Mouse (Mus musculus) MEL (cell line): ENCODE results near the gene Trit1.

ENCODE experiments used
- CTCF ChIP-seq, 3 experiments: IDR thresholded peaks in 2 of 3; conservative IDR thresholded peaks in 1 of 3; 2 replicates each; pipeline ENCODE4 v1.5.1; 2011 to 2012; ENCODE audit warnings: low read length in 3 of 3, low read depth in 2 of 3, mild to moderate bottlenecking in 2 of 3, improper control_type of control experiment in 1 of 3, inconsistent platforms in 1 of 3, mixed read lengths in 1 of 3, moderate library complexity in 1 of 3; ENCODE audit not compliant: control insufficient read depth in 1 of 3, insufficient read depth in 1 of 3, poor library complexity in 1 of 3, severe bottlenecking in 1 of 3
- GABPA ChIP-seq: IDR thresholded peaks from 2 replicates; pipeline ENCODE4 v1.6.1; 2012; ENCODE audit warnings: low read depth, mild to moderate bottlenecking, inconsistent platforms, low read length, improper control_type of control experiment, moderate library complexity
- MYC ChIP-seq: IDR thresholded peaks from 2 replicates; pipeline ENCODE4 v1.6.1; 2011; ENCODE audit warnings: low read depth, mild to moderate bottlenecking, low read length, improper control_type of control experiment, moderate library complexity

DNA sequence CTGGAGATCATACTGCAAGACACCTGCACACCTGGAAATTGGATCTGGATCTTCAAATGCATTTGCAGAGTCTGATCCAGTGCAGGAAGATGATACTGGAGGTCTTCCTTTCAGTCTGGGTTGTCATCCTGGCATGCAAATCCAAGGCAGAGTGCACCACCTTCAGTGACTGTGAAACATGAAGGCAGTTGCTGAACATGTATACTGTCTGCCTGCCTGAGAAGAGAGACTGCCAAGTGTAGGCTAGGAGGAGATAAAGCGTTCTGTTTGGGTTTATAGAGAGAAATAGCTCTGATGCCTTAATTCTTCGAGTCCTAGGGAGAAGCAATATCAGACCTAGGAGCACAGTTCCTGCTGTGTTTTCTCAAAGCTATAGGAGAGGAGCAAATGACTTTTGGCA, 9.0 kb downstream of the Trit1 start:
- TF ChIP-seq MYC (no peak), CTCF (IDR thresholded peaks at IDR 0.05 in 2 of 3, conservative IDR thresholded peaks at IDR 0.05 in 1 of 3; ENCODE audit: control insufficient read depth in 1 of 3, insufficient read depth in 1 of 3, low read depth in 2 of 3, low read length in 3 of 3, poor library complexity in 1 of 3, severe bottlenecking in 1 of 3) (no peak), GABPA (no peak)
